Mouse (Mus musculus) forebrain, embryonic 11.5 days (tissue): ENCODE measurements at regions not wholly inside any gene's neighbourhood (a gene's known extent, or its start where the extent isn't known, plus 50 kb on each side); places are given as distances from the start of the nearest gene placed in this dataset.

Source experiments
- ATAC-seq: fragments of 200-750 bp; cut with Nextera tagmentation; replicated peaks from 2 replicates; pipeline ENCODE4 v1.8.0; 2017; ENCODE audit warnings: moderate TSS enrichment; ENCODE audit not compliant: low FRiP score
- DNase-seq: peaks from one replicate; pipeline ENCODE4 v3.0.0-alpha.2; 2017; ENCODE audit warnings: low spot score
- H3K27ac ChIP-seq: fragments of 300-500 bp; sonication (generic); 2 replicates; pipeline ENCODE4 v1.5.1; 2014; ENCODE audit warnings: low read depth, low read length
- H3K27me3 ChIP-seq: fragments of 300-500 bp; sonication (generic); 2 replicates; pipeline ENCODE4 v1.6.1; 2014; ENCODE audit warnings: mild to moderate bottlenecking, low read length, mixed read lengths; ENCODE audit not compliant: control insufficient read depth, insufficient read depth
- H3K36me3 ChIP-seq: fragments of 300-500 bp; sonication (generic); 2 replicates; pipeline ENCODE4 v1.6.1; 2014; ENCODE audit warnings: mild to moderate bottlenecking, low read length, moderate library complexity, mixed read lengths; ENCODE audit not compliant: control insufficient read depth, insufficient read depth
- H3K4me1 ChIP-seq: fragments of 300-500 bp; sonication (generic); replicated peaks from 2 replicates; pipeline ENCODE4 v1.6.1; 2014; ENCODE audit warnings: low read length, mixed read lengths; ENCODE audit not compliant: control insufficient read depth, insufficient read depth
- H3K4me2 ChIP-seq: fragments of 300-500 bp; sonication (generic); 2 replicates; pipeline ENCODE4 v1.6.1; 2014; ENCODE audit warnings: low read depth, mild to moderate bottlenecking, low read length, moderate library complexity, mixed read lengths; ENCODE audit not compliant: severe bottlenecking
- H3K4me3 ChIP-seq: fragments of 300-500 bp; sonication (generic); 2 replicates; pipeline ENCODE4 v1.5.1; 2014; ENCODE audit warnings: low read depth, low read length
- H3K9ac ChIP-seq: fragments of 300-500 bp; sonication (generic); 2 replicates; pipeline ENCODE4 v1.6.1; 2014; ENCODE audit warnings: low read length
- H3K9me3 ChIP-seq: fragments of 300-500 bp; sonication (generic); 2 replicates; pipeline ENCODE4 v1.6.1; 2016; ENCODE audit warnings: low read length, mixed read lengths; ENCODE audit not compliant: control insufficient read depth
- WGBS: fragments of 180-500 bp; shearing (Covaris S2); extraction: QIAGEN DNeasy Blood & Tissue Kit; methylation state at CpG from one replicate; pipeline ENCODE4 v1.1.7; 2014; 5-methylcytosine and 5-hydroxymethylcytosine counted together

DNA sequence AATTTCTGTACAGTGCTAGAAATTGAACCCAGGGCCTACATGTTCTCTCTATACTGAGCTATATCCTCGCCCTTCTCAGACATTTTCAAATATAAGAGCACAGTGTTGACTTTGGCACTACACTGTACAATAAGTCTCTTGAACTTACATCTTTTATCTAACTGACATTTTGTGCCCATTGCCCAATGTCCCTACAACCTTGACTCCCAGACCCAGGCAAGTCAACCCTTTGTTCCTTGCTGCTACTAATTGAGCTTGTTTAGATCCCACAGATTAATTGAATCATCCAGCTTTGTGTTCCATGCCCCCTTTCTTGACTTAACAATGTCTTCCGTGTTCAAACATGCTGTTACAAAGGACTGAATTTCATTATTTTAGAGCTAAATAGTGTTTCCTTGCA is 78.5 kb upstream of the Hand2 start:
- H3K27me3 ChIP-seq, result no peaks in the 10 kb centered on the region
- no peaks in the 10 kb centered on the region for H3K9me3 ChIP-seq
- ATAC-seq (no peak), DNase-seq (no peak)
- H3K9ac ChIP-seq, result no peak overlapping the region
- H3K4me1 ChIP-seq, result no peaks in the 10 kb centered on the region
- no peak overlapping the region for H3K4me3 ChIP-seq
- H3K27ac ChIP-seq, result no peak overlapping the region
- H3K4me2 ChIP-seq, result no peak overlapping the region
- H3K36me3 ChIP-seq, result no peaks in the 10 kb centered on the region
- 72% methylated on average over 2 of the region's 2 CpGs for WGBS

- no peaks in the 10 kb centered on the region for H3K9me3 ChIP-seq
- H3K36me3 ChIP-seq, result no peaks in the 10 kb centered on the region
- H3K9ac ChIP-seq, result no peak overlapping the region
- no peak for DNase-seq
- no peak for ATAC-seq
- 80% methylated on average over 5 of the region's 5 CpGs for WGBS
- no peaks in the 10 kb centered on the region for H3K27me3 ChIP-seq
- H3K27ac ChIP-seq, result no peak overlapping the region
- no peak overlapping the region for H3K4me2 ChIP-seq
- no peak overlapping the region for H3K4me3 ChIP-seq
- H3K4me1 ChIP-seq, result no peaks in the 10 kb centered on the region
These were observed 71.7 kb upstream of the Hand2 start for GRCm38 (mm10) chr8:57249061-57249460.
